Mouse (Mus musculus): ENCODE measurements around the gene Serpinb1b. TPM values are rescaled to one million over a fixed set of nuclear protein-coding genes. Genes with fewer than 3 reads are reported as not detected.

Gene Serpinb1b
- total RNA-seq, 4 experiments from 2014 or later = not detected

GRCm38 (mm10) chr13:33091306-33091705, 12.9 kb downstream of the Serpinb1b start:
- DNase-seq (ENCODE audit: low spot score) = no peak

- DNase-seq (ENCODE audit: low spot score) = no peak
Observed at GRCm38 (mm10) chr13:33095575-33095974, 17.2 kb downstream of the Serpinb1b start.

- no peak for DNase-seq (ENCODE audit: low spot score)
Observed at GRCm38 (mm10) chr13:33105626-33106025, 27.3 kb downstream of the Serpinb1b start.

GRCm38 (mm10) chr13:33113054-33113453, 34.7 kb downstream of the Serpinb1b start:
- DNase-seq (ENCODE audit: low spot score) = no peak

GRCm38 (mm10) chr13:33137717-33138116, 59.3 kb downstream of the Serpinb1b start:
- no peak for DNase-seq (ENCODE audit: low spot score)

GRCm38 (mm10) chr13:33141435-33141834, 63.1 kb downstream of the Serpinb1b start:
- no peak for DNase-seq (ENCODE audit: low spot score)

Other genes starting within 250 kb of the Serpinb1b start
- gene Serpinb1a, start 227.4 kb upstream of the Serpinb1b start, total RNA-seq (2022) = 1 to 10 TPM; 3.6 to 7.7 (median 5.9) TPM
- gene Serpinb1c, start 180.4 kb upstream of the Serpinb1b start, total RNA-seq (2022) = 1 to 10 TPM; 2.0 to 3.8 (median 2.4) TPM
- gene Serpinb6b, start 113.4 kb upstream of the Serpinb1b start, total RNA-seq (2022) = 10 to 100 TPM; 38.5 to 44.4 (median 41.6) TPM
- gene Serpinb9, start 75.3 kb upstream of the Serpinb1b start, total RNA-seq (2022) = 10 to 100 TPM in 1 of 4 experiments, 1 to 10 TPM in 3; 7.9 to 10.7 (median 9.6) TPM
- gene Serpinb9b, start 51.2 kb upstream of the Serpinb1b start, total RNA-seq (2022) = under 1 TPM in 3 of 4 experiments, not detected in 1; 0.16 to 0.22 (median 0.17) TPM
- not detected for gene Serpinb9c, start 81.2 kb downstream of the Serpinb1b start, total RNA-seq (2022)
- gene Serpinb9d, start 114.4 kb downstream of the Serpinb1b start, total RNA-seq (2022) = not detected
- not detected for gene Serpinb9e, start 171.0 kb downstream of the Serpinb1b start, total RNA-seq (2022)
- not detected for gene Serpinb9f, start 245.5 kb downstream of the Serpinb1b start, total RNA-seq (2022)